Mouse (Mus musculus) heart, postnatal 0 days (tissue): Measurements from ENCODE around the gene Pus10.

Experiments used
- CTCF ChIP-seq: IDR thresholded peaks from 2 replicates; pipeline ENCODE4 v1.5.1; 2016; ENCODE audit warnings: antibody characterized with exemption, control low read depth, low read depth
- EP300 ChIP-seq: IDR thresholded peaks from 2 replicates; pipeline ENCODE4 v1.6.1; 2016; ENCODE audit warnings: antibody characterized with exemption, low read depth

DNA sequence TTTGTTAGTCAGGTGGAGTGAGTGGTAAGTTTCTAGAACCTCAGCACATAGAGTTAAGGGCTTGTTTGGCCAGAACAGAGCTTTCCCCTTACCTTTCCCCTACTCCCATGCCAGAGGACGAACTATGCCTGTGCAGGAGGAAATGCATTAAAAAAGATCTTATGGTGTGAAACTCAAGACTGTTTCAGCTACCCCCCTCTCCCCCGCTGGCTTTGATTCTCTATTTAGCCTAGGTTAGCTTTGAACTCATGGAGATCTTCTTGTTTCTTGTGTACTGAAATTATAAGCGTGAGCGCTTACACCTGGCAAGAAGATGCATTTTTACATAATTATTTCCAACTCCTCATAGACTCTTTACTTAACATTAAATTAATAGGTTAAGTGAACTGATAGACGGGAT is 1.1 kb downstream of the Pus10 start:
- TF ChIP-seq CTCF (no peak), EP300 (no peak)
